Mouse (Mus musculus) neutrophil, adult 65 days (primary cell): ENCODE results near the gene Rpl9-ps6. TPM values are rescaled to one million over a fixed set of nuclear protein-coding genes. Genes with fewer than 3 reads are reported as not detected.

Experiments used
- total RNA-seq: library from RNA; stranded (reverse); gene quantifications from 2 replicates; pipeline ENCODE4 v1.2.4, GENCODE M21; 2023

Rpl9-ps6 gene
- total RNA-seq: 28.1 and 28.8 TPM in 2 replicates

DNA sequence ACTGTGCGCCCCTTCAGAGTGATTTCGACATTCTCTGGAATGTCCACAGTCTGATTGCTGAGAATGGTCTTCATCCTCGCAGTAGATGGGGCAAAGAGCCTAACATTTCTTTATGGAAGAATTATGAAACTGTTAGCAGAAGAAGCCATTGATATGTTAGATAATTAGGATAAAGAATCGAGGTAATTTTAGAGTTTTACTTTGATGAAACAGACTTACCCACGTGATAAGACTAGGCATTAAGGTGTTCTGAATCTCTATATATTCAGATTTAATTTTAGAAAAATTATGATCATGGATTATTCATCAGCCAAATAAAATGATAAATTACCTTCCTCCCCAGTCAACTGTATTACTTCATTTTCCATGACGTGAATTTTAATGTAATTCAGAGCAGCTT lies at the start of gene Rpl9-ps6:
Rpl9-ps6 (minus strand) TSS at position 101 of the 400 bp plus-strand sequence.

DNA sequence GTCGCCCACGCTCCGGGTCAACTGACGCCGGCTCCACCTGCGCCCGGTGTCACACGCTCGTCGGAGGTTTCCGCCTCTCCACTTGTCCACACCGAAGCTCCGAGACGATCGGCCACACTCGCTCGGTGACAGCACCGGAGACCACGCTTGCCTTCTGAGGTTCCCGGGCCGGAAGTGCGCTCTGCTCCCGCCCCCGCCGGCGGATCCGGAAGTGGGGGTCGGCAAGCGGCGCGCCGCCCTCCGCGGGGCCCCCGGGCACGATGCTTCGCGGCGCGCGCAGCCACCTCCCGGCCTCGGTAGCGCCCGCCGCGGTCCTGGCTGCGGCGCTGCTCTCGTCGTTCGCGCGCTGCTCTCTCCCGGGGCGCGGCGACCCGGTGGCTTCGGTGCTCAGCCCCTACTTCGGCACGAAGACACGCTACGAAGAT lies 19.3 kb upstream of the Rpl9-ps6 start, which contains the start of gene Minpp1:
Minpp1 (plus strand) TSS at position 89 of the 425 bp plus-strand sequence.

Other genes with a start within 250 kb of the Rpl9-ps6 start
- gene Sgms1, start 76.9 kb downstream of the Rpl9-ps6 start, total RNA-seq: 148 and 175 TPM in 2 replicates
- 12.1 and 14.5 TPM in 2 replicates for gene Minpp1, start 19.2 kb upstream of the Rpl9-ps6 start, total RNA-seq
- 11.4 and 11.7 TPM in 2 replicates for gene Papss2, start 129.2 kb upstream of the Rpl9-ps6 start, total RNA-seq